Mouse (Mus musculus) hindbrain, embryonic 16.5 days (tissue): Measurements from ENCODE around the gene Fkbp1a. TPM values are rescaled to one million over a fixed set of nuclear protein-coding genes. Genes with fewer than 3 reads are reported as not detected.

ENCODE experiments used
- ATAC-seq: fragments of 200-750 bp; cut with Nextera tagmentation; 2 replicates; pipeline ENCODE4 v1.8.0; 2017; ENCODE audit warnings: moderate TSS enrichment, moderate library complexity
- H3K27ac ChIP-seq: fragments of 300-500 bp; sonication (generic); 2 replicates; pipeline ENCODE4 v1.5.1; 2014; ENCODE audit warnings: low read depth, mild to moderate bottlenecking, control low read depth, low read length, moderate library complexity
- H3K27me3 ChIP-seq: fragments of 300-500 bp; sonication (generic); replicated peaks from 2 replicates; pipeline ENCODE4 v1.6.1; 2014; ENCODE audit warnings: low read length; ENCODE audit not compliant: control insufficient read depth, insufficient read depth
- H3K36me3 ChIP-seq: fragments of 300-500 bp; sonication (generic); 2 replicates; pipeline ENCODE4 v1.6.1; 2014; ENCODE audit warnings: mild to moderate bottlenecking, low read length, moderate library complexity, mixed read lengths; ENCODE audit not compliant: control insufficient read depth, insufficient read depth
- H3K4me1 ChIP-seq: fragments of 300-500 bp; sonication (generic); 2 replicates; pipeline ENCODE4 v1.6.1; 2014; ENCODE audit warnings: low read depth, low read length; ENCODE audit not compliant: control insufficient read depth, insufficient read depth
- H3K4me2 ChIP-seq: fragments of 300-500 bp; sonication (generic); 2 replicates; pipeline ENCODE4 v1.6.1; 2014; ENCODE audit warnings: mild to moderate bottlenecking, low read length, control low read depth, moderate library complexity
- H3K4me3 ChIP-seq: fragments of 300-500 bp; sonication (generic); 2 replicates; pipeline ENCODE4 v1.5.1; 2014; ENCODE audit warnings: mild to moderate bottlenecking, low read length, control low read depth, moderate library complexity
- H3K9ac ChIP-seq: fragments of 300-500 bp; sonication (generic); 2 replicates; pipeline ENCODE4 v1.6.1; 2014; ENCODE audit warnings: low read depth, mild to moderate bottlenecking, control low read depth, low read length, moderate library complexity
- H3K9me3 ChIP-seq: fragments of 300-500 bp; sonication (generic); 2 replicates; pipeline ENCODE4 v1.6.1; 2014; ENCODE audit warnings: mild to moderate bottlenecking, low read length, moderate library complexity; ENCODE audit not compliant: control insufficient read depth
- WGBS: fragments of 180-500 bp; shearing (Covaris S2); extraction: QIAGEN DNeasy Blood & Tissue Kit; methylation state at CpG from one replicate; pipeline ENCODE4 v1.1.7; 2014; 5-methylcytosine and 5-hydroxymethylcytosine counted together
- polyA plus RNA-seq: library from polyadenylated mRNA; unstranded; fragments of >200 nt; fragmentation: Nextera tagmentation; extraction: Ambion mirVana; gene quantifications from 2 replicates; pipeline ENCODE4 v1.2.1, GENCODE M21; 2015

Fkbp1a gene
- 675 and 689 TPM in 2 replicates for polyA plus RNA-seq

GRCm38 (mm10) chr2:151542323-151543062 is at the start of gene Fkbp1a:
TSS of gene Fkbp1a (plus strand) at chr2:151542483.
- Histone ChIP-seq H3K36me3 (0 out of 2 replicates have a peak, but pooled peaks cover 5% of the 10 kb centered on the region), H3K9me3 (no peaks in the 10 kb centered on the region), H3K27me3 (no peaks in the 10 kb centered on the region), H3K27ac (peak within 1 kb of the TSS; percentile 89), H3K4me3 (peak within 1 kb of the TSS; percentile 92), H3K4me1 (peaks cover 30% of the 10 kb centered on the region), H3K9ac (peak within 1 kb of the TSS; percentile 95), H3K4me2 (peak within 1 kb of the TSS; percentile 80)
- WGBS = under 1% methylated on average over 60 of the region's 93 CpGs
- ATAC-seq = peak; percentile 98

GRCm38 (mm10) chr2:151494035-151494803 is 48.1 kb upstream of the Fkbp1a start, which contains the start of gene Nsfl1c:
TSS of gene Nsfl1c (plus strand) at chr2:151494182.
- Histone ChIP-seq H3K9me3 (no peaks in the 10 kb centered on the region), H3K9ac (peak within 1 kb of the TSS; percentile 90), H3K4me3 (peak within 1 kb of the TSS; percentile 94), H3K27ac (peak within 1 kb of the TSS; percentile 80), H3K27me3 (no peaks in the 10 kb centered on the region), H3K36me3 (peaks cover 9% of the 10 kb centered on the region), H3K4me1 (peaks cover 19% of the 10 kb centered on the region), H3K4me2 (peak within 1 kb of the TSS; percentile 81)
- WGBS = under 1% methylated on average over 66 of the region's 73 CpGs
- ATAC-seq = peak; percentile 100

- no peak overlapping the region for H3K9ac ChIP-seq
- ATAC-seq = no peak
- no peaks in the 10 kb centered on the region for H3K27me3 ChIP-seq
- WGBS = 35% methylated on average over 3 of the region's 3 CpGs
- H3K4me3 ChIP-seq = no peak overlapping the region
- peaks cover 19% of the 10 kb centered on the region for H3K4me1 ChIP-seq
- no peak overlapping the region for H3K4me2 ChIP-seq
- H3K9me3 ChIP-seq = no peaks in the 10 kb centered on the region
- H3K36me3 ChIP-seq = peaks cover 27% of the 10 kb centered on the region
- no peak overlapping the region for H3K27ac ChIP-seq
These were observed 43.9 kb upstream of the Fkbp1a start for GRCm38 (mm10) chr2:151498358-151498757.

GRCm38 (mm10) chr2:151500442-151501007 is 41.8 kb upstream of the Fkbp1a start:
- Histone ChIP-seq H3K4me2 (no peak overlapping the region), H3K27ac (no peak overlapping the region), H3K9me3 (no peaks in the 10 kb centered on the region), H3K27me3 (no peaks in the 10 kb centered on the region), H3K4me1 (peaks cover 11% of the 10 kb centered on the region; the same call in 1 of the 2 replicates), H3K9ac (no peak overlapping the region), H3K4me3 (no peak overlapping the region), H3K36me3 (peaks cover 38% of the 10 kb centered on the region)
- no peak for ATAC-seq
- 91% methylated on average over 6 of the region's 6 CpGs for WGBS

GRCm38 (mm10) chr2:151504226-151504625 is 38.1 kb upstream of the Fkbp1a start:
- no peak overlapping the region for H3K4me3 ChIP-seq
- no peak overlapping the region for H3K9ac ChIP-seq
- H3K27me3 ChIP-seq = no peaks in the 10 kb centered on the region
- ATAC-seq = no peak
- no peaks in the 10 kb centered on the region for H3K9me3 ChIP-seq
- peaks cover 52% of the 10 kb centered on the region for H3K36me3 ChIP-seq
- no peak overlapping the region for H3K4me2 ChIP-seq
- no peaks in the 10 kb centered on the region for H3K4me1 ChIP-seq
- WGBS = 86% methylated on average over 4 of the region's 4 CpGs
- H3K27ac ChIP-seq = no peak overlapping the region

GRCm38 (mm10) chr2:151512199-151512598 is 30.1 kb upstream of the Fkbp1a start:
- peak; percentile 66 for ATAC-seq
- no peak overlapping the region for H3K4me3 ChIP-seq
- H3K4me2 ChIP-seq = no peak overlapping the region
- 0 out of 2 replicates have a peak, but pooled peaks cover 3% of the 10 kb centered on the region for H3K4me1 ChIP-seq
- no peaks in the 10 kb centered on the region for H3K9me3 ChIP-seq
- H3K9ac ChIP-seq = no peak overlapping the region
- H3K27ac ChIP-seq = no peak overlapping the region
- no peaks in the 10 kb centered on the region for H3K27me3 ChIP-seq
- peaks cover 56% of the 10 kb centered on the region for H3K36me3 ChIP-seq

GRCm38 (mm10) chr2:151513525-151514285 is 28.6 kb upstream of the Fkbp1a start:
- Histone ChIP-seq H3K27ac (no peak overlapping the region), H3K9ac (no peak overlapping the region), H3K27me3 (no peaks in the 10 kb centered on the region), H3K4me2 (no peak overlapping the region), H3K4me3 (no peak overlapping the region), H3K36me3 (peaks cover 49% of the 10 kb centered on the region), H3K9me3 (no peaks in the 10 kb centered on the region), H3K4me1 (0 out of 2 replicates have a peak, but pooled peaks cover 3% of the 10 kb centered on the region)
- ATAC-seq = no peak
- WGBS = 82% methylated on average over 3 of the region's 3 CpGs

GRCm38 (mm10) chr2:151519000-151519399 is 23.3 kb upstream of the Fkbp1a start:
- ATAC-seq = no peak
- H3K4me2 ChIP-seq = no peak overlapping the region
- H3K27me3 ChIP-seq = no peaks in the 10 kb centered on the region
- H3K27ac ChIP-seq = no peak overlapping the region
- peaks cover 28% of the 10 kb centered on the region for H3K36me3 ChIP-seq
- WGBS = 93% methylated on average over 2 of the region's 2 CpGs
- H3K9ac ChIP-seq = no peak overlapping the region
- no peaks in the 10 kb centered on the region for H3K4me1 ChIP-seq
- no peaks in the 10 kb centered on the region for H3K9me3 ChIP-seq
- no peak overlapping the region for H3K4me3 ChIP-seq
